Mouse (Mus musculus) cerebellum, adult 11 months (tissue): ENCODE results near the gene Ilvbl.
"Not testable (repeated sequence)": the region's sequence is repeated elsewhere in the genome, so short reads cannot be mapped to it uniquely, and the experiment has no call there.

Experiments used
- DNase-seq: peaks from one replicate; pipeline ENCODE4 v3.0.0; 2022

Ilvbl gene

GRCm38 (mm10) chr10:78591406-78592328 lies 17.5 kb downstream of the Ilvbl start, which contains the start of gene Syde1:
Gene Syde1, minus strand, starts transcription at chr10:78591964.
- no peak for DNase-seq

GRCm38 (mm10) chr10:78592856-78593379 lies 18.8 kb downstream of the Ilvbl start:
- no peak for DNase-seq

GRCm38 (mm10) chr10:78593736-78594135 lies 19.6 kb downstream of the Ilvbl start:
- DNase-seq = no peak

GRCm38 (mm10) chr10:78594157-78594556 lies 20.0 kb downstream of the Ilvbl start:
- no peak for DNase-seq

GRCm38 (mm10) chr10:78594566-78594965 lies 20.4 kb downstream of the Ilvbl start:
- DNase-seq = no peak

GRCm38 (mm10) chr10:78599865-78600264 lies 25.7 kb downstream of the Ilvbl start:
- no peak for DNase-seq

GRCm38 (mm10) chr10:78605080-78605479 lies 30.9 kb downstream of the Ilvbl start:
- no peak for DNase-seq

- no peak for DNase-seq
These were observed 33.5 kb downstream of the Ilvbl start for GRCm38 (mm10) chr10:78607602-78608001.

GRCm38 (mm10) chr10:78617974-78618373 lies 43.8 kb downstream of the Ilvbl start, which contains the start of gene Olfr1357:
Gene Olfr1357, minus strand, starts transcription at chr10:78618074.
- DNase-seq = no peak

- not testable (repeated sequence) for DNase-seq
These were observed 49.0 kb downstream of the Ilvbl start for GRCm38 (mm10) chr10:78623143-78623542.

- peak; percentile 46 for DNase-seq
These were observed 56.0 kb downstream of the Ilvbl start for GRCm38 (mm10) chr10:78630194-78630593.

GRCm38 (mm10) chr10:78632311-78632710 lies 58.2 kb downstream of the Ilvbl start:
- peak; percentile 11 for DNase-seq
